Mouse (Mus musculus): ENCODE results near the gene Psme4. TPM values are rescaled to one million over a fixed set of nuclear protein-coding genes. Genes with fewer than 3 reads are reported as not detected.
A peak's percentile ranks its signal among the peaks of the same experiment; 100 is the strongest.
"Not testable (repeated sequence)": the region's sequence is repeated elsewhere in the genome, so short reads cannot be mapped to it uniquely, and the experiment has no call there.

Gene Psme4
- total RNA-seq (2022), result 10 to 100 TPM; 41.5 to 46.2 (median 44.0) TPM

DNA sequence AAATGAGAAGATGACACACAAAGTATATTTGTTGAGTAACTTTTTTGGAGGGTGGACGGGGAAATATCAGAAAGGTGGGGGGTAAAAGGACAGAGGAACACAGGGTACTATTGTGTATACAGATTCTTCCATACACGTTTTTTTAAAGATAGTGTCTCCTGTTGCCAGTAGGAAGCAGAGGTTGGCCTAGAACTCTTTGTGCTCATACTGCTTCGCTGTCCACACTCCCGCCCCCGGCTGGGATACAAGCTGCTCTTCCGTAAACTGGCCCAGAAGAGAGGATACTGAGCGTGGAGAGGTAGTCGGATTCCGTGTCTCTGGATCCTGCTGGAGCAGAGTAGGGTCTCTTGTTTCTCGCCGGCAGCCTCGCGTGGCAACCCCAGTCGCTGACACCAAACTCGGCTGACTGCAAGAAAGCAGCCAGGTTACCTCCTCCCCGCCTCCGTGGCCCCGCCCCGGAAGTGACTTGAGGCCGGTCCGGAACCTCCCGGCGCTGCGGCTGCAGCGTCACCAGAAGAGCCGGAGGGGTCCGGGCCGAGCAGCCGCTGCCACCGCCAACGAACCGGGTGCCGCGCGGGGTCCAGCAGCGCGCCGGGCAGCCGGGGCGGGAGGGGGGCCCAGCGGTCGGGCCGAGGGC lies at the start of gene Psme4:
Gene Psme4, plus strand, starts transcription at position 460 of the 637 bp plus-strand sequence.
- peak; percentile 88 to 90 for DNase-seq (ENCODE audit: low spot score in 2 of 2)

DNA sequence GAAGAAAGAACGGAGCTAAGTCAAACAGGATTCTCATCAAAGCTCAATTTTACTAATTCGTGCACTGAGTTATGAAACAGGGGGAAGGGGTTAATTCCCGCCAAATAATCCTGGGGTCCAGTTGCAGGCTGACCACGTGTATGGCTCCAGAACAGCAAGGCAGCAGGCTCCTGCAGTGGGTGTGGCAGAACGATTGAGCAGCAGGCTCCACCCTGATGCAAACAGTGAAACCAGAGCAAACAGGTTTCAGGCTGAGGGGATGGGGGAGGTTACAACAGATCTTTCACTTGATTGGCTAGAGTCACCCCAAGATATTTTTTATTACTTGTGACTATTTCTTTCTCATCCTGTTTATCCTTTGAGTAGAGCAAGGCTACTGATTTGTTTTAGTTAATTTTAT lies 48.1 kb upstream of the Psme4 start:
- no peak for DNase-seq (ENCODE audit: low spot score in 2 of 2)

DNA sequence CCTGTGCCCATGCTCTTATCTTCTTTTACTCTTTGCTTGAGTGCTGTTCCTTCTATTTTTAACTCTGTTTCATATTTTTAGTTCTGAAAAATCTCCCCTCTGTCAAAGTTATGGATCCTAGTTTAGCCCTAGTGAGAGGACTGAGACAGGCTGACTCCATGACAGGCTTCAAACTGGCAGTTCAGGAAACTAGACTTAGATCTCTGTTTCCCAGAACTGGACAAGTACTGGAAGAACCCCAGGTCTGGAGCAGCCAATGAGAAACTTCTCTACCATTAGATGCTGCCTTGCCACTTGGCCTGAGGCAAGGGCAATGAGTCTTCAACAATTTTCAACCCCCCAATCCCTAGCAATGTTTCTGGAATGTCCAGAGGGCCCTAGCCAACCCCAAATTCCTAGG lies 40.8 kb upstream of the Psme4 start:
- DNase-seq (ENCODE audit: low spot score in 2 of 2), result no peak

DNA sequence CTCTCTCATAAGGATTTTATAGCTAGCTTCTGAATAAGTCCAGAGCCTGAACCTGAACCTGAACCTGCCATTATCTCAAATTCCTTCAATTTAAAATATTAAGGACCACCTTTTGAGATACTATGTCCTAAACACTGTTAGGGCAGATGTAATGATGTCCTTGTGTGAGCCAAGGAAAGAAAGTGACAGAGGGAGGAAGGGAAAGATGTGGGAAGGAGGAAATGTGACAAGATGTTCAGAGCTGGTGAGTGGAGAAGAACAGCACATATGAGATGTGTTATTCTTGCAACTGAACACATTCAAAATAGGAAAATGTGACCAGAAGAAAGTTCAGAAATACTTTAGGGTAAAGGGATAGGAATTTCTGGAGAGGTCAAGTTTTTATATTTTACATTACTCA lies 38.1 kb upstream of the Psme4 start:
- DNase-seq (ENCODE audit: low spot score in 2 of 2), result no peak

DNA sequence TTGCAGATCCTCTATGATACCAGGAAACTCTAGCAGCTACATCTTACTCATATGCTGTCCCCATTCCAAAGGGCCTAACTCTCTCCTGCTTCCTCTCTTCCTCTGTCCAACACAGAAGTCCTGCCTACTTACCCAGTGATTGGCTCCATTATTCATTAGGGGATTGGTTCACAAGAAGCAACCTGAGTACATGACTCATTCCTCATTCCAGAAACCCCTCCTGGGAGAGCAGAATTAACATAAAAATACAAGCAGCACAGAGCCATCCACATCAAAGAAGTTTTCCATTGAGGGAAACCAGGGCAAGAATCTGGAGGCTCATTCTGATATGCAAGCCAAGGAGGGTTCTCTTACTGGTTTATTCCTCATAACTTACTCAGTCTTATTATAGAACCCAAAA lies 27.5 kb upstream of the Psme4 start:
- no peak for DNase-seq (ENCODE audit: low spot score in 2 of 2)

- no peak for DNase-seq (ENCODE audit: low spot score in 2 of 2)
These were observed 22.6 kb upstream of the Psme4 start for GRCm38 (mm10) chr11:30748938-30749337.

DNA sequence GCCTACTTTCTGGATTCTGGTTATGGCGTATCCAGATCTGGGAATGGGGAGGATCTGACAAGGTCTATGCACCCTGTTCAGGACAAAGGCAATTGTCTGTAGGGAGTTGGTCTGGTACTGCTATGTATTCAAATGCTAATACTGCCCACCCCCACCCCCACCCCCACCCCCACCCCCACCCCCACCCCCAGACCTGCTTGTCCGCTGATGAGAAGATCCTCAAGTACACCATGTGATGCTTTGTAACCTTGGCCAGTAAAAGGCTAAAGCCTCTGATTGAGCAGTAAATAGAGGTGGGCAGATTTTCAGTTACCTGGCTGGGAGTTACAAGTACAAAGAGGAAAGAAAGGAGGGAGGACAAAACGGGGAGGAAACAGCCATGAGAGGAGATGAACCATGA lies 21.9 kb upstream of the Psme4 start:
- DNase-seq (ENCODE audit: low spot score in 2 of 2), result no peak

DNA sequence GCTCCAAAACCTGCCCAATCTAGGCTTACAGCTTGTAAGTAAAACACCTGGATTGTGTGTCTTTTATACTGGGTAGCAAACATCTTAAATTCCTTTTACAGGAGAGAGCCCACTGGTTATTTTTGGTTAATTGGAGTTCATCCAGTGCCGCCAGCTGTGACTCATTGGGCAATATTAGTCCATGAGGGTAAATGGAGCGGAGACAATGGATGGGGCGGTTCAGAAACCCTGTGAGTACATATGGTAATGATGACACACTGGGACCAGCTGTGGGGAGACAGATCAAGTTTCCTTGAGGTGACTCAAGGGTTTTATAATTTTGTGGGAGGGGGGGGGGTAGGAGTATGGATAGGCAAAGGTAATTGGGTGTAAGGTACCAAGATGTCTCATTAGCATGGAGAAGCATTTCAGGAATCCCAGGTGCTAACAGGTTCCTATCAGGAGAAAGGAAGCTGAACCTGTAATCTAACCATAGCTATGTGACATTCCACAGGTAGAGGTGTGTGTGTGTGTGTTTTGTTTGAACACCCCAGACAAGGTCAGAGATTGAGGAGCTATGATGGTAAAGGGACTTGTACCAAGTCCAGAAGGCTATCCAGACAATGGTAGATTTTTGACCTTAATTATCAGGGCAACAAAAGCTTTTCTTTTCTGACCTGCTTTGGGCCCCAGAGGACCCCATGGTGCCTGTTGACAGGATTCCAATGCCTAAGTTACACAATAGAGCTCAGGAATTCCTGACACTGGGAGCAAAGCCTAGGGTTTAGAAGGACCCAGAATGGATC lies 21.3 kb upstream of the Psme4 start:
- DNase-seq (ENCODE audit: low spot score in 2 of 2), result no peak

DNA sequence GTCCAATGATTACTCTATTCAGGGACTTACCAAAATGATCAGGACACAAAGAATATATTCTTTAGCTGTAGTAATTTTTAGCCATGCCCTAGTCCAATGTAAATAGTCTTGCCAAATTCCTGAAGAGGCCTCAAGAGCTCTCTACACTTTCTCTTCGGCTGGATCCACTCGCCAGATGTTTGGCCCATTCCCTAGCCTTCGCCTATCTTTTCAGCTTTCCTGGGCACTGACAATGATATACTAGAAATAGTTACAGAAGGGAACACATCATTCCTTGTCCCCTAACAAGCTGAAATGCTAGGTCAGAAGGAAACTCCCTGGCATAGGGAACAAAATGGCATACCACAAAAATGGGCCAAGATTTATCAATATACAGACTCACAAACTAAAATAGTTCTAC lies 18.6 kb upstream of the Psme4 start:
- DNase-seq (ENCODE audit: low spot score in 2 of 2), result no peak

GRCm38 (mm10) chr11:30754486-30754854 lies 17.1 kb upstream of the Psme4 start:
- not testable (repeated sequence) for DNase-seq (ENCODE audit: low spot score in 2 of 2)

GRCm38 (mm10) chr11:30754855-30755530 lies 16.5 kb upstream of the Psme4 start:
- peak in 1 of 2 experiments; percentile 7 for DNase-seq (ENCODE audit: low spot score in 2 of 2)

DNA sequence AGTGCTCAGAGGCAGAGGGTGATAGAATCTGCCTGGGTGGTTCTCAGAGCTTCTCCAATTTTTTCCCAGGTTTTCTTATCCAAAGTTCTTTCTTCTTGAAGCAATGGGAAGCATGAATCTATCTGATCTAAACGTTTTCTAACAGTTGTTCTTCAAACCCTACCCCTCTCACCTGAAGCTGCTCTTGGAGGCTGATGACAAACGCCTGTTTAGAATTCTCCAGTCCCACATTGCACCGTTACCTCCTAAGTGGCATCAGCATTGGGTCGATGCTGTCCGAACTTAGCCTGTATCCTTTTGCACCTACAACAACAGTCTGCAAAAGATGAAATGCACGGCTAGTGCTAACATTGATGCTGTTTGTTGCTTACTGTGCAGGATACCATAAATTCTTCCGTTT lies 10.1 kb upstream of the Psme4 start:
- no peak for DNase-seq (ENCODE audit: low spot score in 2 of 2)

DNA sequence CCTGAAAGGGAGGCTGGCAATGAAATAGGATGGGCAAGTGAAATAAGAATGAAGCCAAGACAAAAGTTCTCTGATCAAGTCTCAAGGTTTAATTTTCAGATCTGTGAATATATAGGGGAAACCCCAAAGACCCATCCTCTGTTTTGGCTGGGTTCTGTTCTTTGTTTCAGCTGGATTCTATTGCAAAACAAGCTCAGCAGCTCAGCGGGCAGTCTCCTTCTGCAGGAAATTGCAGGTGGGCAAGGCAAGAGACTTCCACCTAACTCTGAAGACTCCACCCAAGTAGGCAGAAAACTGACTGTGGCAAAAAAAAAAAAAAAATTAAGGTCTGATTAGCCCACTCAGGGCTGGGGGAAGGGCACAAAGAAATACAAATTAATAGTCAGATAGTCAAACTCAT lies 9.6 kb upstream of the Psme4 start:
- no peak for DNase-seq (ENCODE audit: low spot score in 2 of 2)

DNA sequence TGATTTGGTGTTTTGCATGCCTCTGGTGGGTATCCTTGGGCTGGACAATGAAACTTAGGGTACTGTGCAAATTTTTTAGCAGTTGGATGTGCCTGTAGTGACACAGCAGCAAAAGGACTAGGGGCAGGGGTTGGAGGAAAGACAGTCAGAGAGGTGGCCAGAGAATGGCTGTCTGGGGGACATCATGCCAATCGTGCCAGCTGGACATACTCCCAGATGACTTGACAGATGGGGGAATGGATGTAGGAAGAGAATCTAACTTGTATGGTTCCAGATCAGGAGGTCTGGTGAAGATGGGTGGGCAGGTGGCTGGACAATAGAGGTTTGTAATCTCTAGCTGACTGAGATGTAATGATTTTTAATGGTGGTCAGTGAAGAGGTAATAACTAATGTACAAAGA lies 6.5 kb upstream of the Psme4 start:
- DNase-seq (ENCODE audit: low spot score in 2 of 2), result no peak

DNA sequence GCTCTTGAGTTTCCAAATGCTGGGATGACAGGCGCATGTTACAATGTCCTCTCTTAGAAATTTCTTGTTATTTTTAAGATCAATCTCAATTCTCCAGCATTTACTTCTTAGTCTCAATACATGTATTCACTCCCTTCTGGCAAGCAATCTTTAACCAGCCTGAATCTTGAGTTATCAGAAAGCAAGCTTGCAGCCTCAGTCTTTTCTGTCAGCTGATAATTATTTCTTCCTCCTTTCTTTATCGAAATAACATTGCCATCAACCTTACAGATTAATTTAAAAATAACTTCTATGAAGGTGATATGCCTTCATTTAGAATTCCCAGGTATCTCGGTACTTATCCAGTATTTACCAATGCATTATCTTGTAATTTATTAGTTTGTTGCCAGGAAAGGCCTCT lies 709 bp upstream of the Psme4 start:
- no peak for DNase-seq (ENCODE audit: low spot score in 2 of 2)

GRCm38 (mm10) chr11:30771904-30772581 lies 517 bp downstream of the Psme4 start:
- peak; percentile 28 to 42 for DNase-seq (ENCODE audit: low spot score in 2 of 2)

- no peak for DNase-seq (ENCODE audit: low spot score in 2 of 2)
These were observed 1.4 kb downstream of the Psme4 start for GRCm38 (mm10) chr11:30772777-30773417.

- DNase-seq (ENCODE audit: low spot score in 2 of 2), result no peak
These were observed 3.1 kb downstream of the Psme4 start for GRCm38 (mm10) chr11:30774638-30775037.

DNA sequence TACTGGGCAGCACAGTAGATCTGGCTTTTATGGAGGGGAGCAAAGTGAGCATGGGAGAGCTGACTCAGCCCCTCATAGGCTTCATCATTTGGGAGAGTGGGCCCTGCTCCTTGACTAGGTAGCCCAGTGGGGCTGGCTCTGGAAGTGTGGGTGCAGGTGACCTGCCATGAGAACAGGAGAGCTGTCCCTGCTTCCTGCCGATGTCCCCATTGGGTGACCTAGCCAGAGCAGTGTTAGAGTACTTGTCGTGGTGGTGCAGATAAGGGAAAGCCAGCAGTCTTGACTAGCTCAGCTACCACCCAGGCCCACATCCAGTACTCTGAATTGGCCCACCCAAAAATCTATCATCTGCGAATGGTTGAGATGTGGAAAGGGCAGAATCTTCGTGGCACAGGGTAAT lies 6.0 kb downstream of the Psme4 start:
- DNase-seq (ENCODE audit: low spot score in 2 of 2), result no peak

- DNase-seq (ENCODE audit: low spot score in 2 of 2), result no peak
These were observed 9.4 kb downstream of the Psme4 start for GRCm38 (mm10) chr11:30780893-30781292.

- DNase-seq (ENCODE audit: low spot score in 2 of 2), result no peak
These were observed 10.1 kb downstream of the Psme4 start for GRCm38 (mm10) chr11:30781612-30782011.

DNA sequence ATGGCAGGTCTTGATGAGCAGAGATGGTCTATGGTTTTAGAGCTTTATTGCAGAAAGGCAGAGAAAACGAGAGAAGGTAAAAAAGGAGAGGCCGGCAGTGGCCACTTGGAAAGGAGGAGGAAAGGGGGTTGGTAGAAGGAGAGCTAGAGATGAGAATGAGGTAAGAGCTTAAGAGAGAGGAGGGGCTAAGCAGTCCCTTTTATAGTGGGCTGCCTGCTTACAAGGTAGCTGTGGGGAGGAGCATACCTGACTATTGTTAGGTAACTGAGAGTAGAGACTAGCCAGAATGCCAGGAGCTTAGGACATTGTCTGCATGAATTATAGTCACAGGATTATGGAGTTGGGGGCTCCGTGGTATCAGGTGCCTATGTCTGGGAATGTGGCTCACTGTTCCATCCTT lies 14.0 kb downstream of the Psme4 start:
- DNase-seq (ENCODE audit: low spot score in 2 of 2), result no peak

All from layer of hippocampus, adult 8-10 months (tissue).